ENCODE assay signal across 8 mouse cellular contexts in the genomic region with DNA sequence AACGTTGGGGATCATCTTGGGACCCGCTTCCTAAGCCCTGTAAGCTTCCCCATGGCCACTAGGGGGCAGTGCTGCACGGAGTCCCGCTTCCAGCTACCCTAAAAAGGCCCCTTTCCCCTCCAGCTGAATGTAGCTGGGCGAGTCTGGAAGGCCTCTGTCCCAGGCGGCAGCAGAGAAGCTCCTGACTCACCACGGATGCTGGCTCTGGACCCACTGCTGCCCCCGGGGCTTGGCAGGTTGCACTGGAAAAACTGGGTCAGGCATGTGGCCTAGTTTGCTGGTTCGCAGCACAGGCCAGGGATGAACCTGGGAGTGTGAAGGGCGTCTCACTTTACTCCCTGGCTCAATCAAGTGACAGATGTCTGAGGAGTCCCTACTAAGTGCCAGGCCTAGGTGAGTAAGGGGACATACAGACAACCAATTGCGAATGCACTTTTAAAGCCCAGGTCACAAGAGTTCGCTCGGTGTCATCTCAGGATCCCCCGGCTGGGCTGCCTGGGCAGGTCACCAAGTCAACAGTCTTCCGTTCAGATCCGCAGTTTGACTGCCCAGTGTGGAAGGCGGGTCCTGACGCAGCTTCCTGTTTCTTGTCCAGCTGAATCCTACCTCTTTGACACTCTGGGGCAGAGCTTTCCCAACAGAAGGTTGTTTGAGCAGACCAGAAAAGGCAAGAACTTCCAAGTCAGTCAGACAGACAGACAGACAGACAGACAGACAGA. TPM values are rescaled to one million over a fixed set of nuclear protein-coding genes. Genes with fewer than 3 reads are reported as not detected.
A peak's percentile ranks its signal among the peaks of the same experiment; 100 is the strongest.
DNase-seq lines count a peak whose midpoint lies in the region; ATAC-seq lines count a peak whose summit lies in the region.

No protein-coding gene starts in this region.

- no peaks in the 10 kb centered on the region for H3K27me3 ChIP-seq in heart, embryonic 14.5 days (ENCODE audit: control insufficient read depth, insufficient read depth, low read length)
- H3K27me3 ChIP-seq in liver, embryonic 15.5 days = no peaks in the 10 kb centered on the region
- no peaks in the 10 kb centered on the region for H3K27me3 ChIP-seq in neural tube, embryonic 11.5 days (ENCODE audit: control insufficient read depth, insufficient read depth, low read length)
- H3K27me3 ChIP-seq in stomach, embryonic 16.5 days (ENCODE audit: control insufficient read depth, insufficient read depth, low read length) = no peaks in the 10 kb centered on the region

- peak overlapping the region; percentile 43 for H3K4me3 ChIP-seq in brown adipose tissue, adult 24 weeks (ENCODE audit: insufficient read depth, low read depth, low read length)
- no peak overlapping the region for H3K4me3 ChIP-seq in heart, embryonic 14.5 days (ENCODE audit: control insufficient read depth in 1 of 2, insufficient read depth in 1 of 2, low read depth in 1 of 2, low read length in 2 of 2)
- no peak overlapping the region for H3K4me3 ChIP-seq in liver, embryonic 15.5 days (replicated peaks)
- no peak overlapping the region for H3K4me3 ChIP-seq in neural tube, embryonic 11.5 days (ENCODE audit: low read depth, low read length)
- no peak overlapping the region; the same call in 1 of the 2 replicates for H3K4me3 ChIP-seq in stomach, embryonic 16.5 days (replicated peaks; ENCODE audit: low read length)

- peak overlapping the region; percentile 79 for H3K27ac ChIP-seq in brown adipose tissue, adult 24 weeks (replicated peaks; ENCODE audit: low read depth, low read length)
- H3K27ac ChIP-seq in heart, embryonic 14.5 days (replicated peaks in 1 of 2; ENCODE audit: control insufficient read depth in 1 of 2, insufficient read depth in 1 of 2, low read depth in 2 of 2, low read length in 2 of 2) = peak overlapping the region; percentile 58 to 74
- H3K27ac ChIP-seq in liver, embryonic 15.5 days (replicated peaks) = 0 out of 2 replicates have a peak overlapping the region, but pooled peaks have one; percentile 29
- no peak overlapping the region for H3K27ac ChIP-seq in neural tube, embryonic 11.5 days (ENCODE audit: low read depth, low read length)
- H3K27ac ChIP-seq in stomach, embryonic 16.5 days (ENCODE audit: low read length) = peak overlapping the region; percentile 77

- H3K9me3 ChIP-seq in heart, embryonic 14.5 days (ENCODE audit: control insufficient read depth, low read length) = no peaks in the 10 kb centered on the region
- no peaks in the 10 kb centered on the region for H3K9me3 ChIP-seq in liver, embryonic 15.5 days (replicated peaks)
- no peaks in the 10 kb centered on the region for H3K9me3 ChIP-seq in neural tube, embryonic 11.5 days (ENCODE audit: control insufficient read depth, low read length)
- H3K9me3 ChIP-seq in stomach, embryonic 16.5 days (replicated peaks; ENCODE audit: control insufficient read depth, low read length) = no peaks in the 10 kb centered on the region

- ATAC-seq in CD4-positive, CD25-positive, alpha-beta regulatory T cell, adult 4 months = peak; percentile 56
- peak; percentile 74 for ATAC-seq in heart, embryonic 14.5 days (ENCODE audit: insufficient number of reproducible peaks, insufficient read depth, low FRiP score, low read depth)
- ATAC-seq in liver, embryonic 15.5 days (ENCODE audit: insufficient read depth) = peak; percentile 51; the same call in 1 of the 2 replicates
- no peak for ATAC-seq in neural tube, embryonic 11.5 days (ENCODE audit: insufficient read depth, low FRiP score, low TSS enrichment)
- peak; percentile 89 for ATAC-seq in stomach, embryonic 16.5 days (ENCODE audit: insufficient read depth, low FRiP score)

- H3K4me2 ChIP-seq in heart, embryonic 14.5 days (ENCODE audit: low read length) = 0 out of 2 replicates have a peak overlapping the region, but pooled peaks have one; percentile 27
- H3K4me2 ChIP-seq in liver, embryonic 15.5 days = peak overlapping the region; percentile 54
- H3K4me2 ChIP-seq in neural tube, embryonic 11.5 days (ENCODE audit: low read depth) = no peak overlapping the region
- peak overlapping the region; percentile 40 for H3K4me2 ChIP-seq in stomach, embryonic 16.5 days (ENCODE audit: low read depth, low read length)

- 0 out of 2 replicates have a peak overlapping the region, but pooled peaks have one; percentile 31 for H3K9ac ChIP-seq in heart, embryonic 14.5 days (ENCODE audit: low read length)
- H3K9ac ChIP-seq in liver, embryonic 15.5 days = no peak overlapping the region
- H3K9ac ChIP-seq in neural tube, embryonic 11.5 days (ENCODE audit: low read length) = 0 out of 2 replicates have a peak overlapping the region, but pooled peaks have one; percentile 37
- H3K9ac ChIP-seq in stomach, embryonic 16.5 days (ENCODE audit: low read length) = peak overlapping the region; percentile 51

- H3K36me3 ChIP-seq in heart, embryonic 14.5 days (ENCODE audit: control insufficient read depth, insufficient read depth, low read length) = no peaks in the 10 kb centered on the region
- no peaks in the 10 kb centered on the region for H3K36me3 ChIP-seq in liver, embryonic 15.5 days (replicated peaks)
- no peaks in the 10 kb centered on the region for H3K36me3 ChIP-seq in neural tube, embryonic 11.5 days (ENCODE audit: control insufficient read depth, insufficient read depth, low read length)
- H3K36me3 ChIP-seq in stomach, embryonic 16.5 days (ENCODE audit: control insufficient read depth, insufficient read depth, low read length) = no peaks in the 10 kb centered on the region

- WGBS in heart, embryonic 14.5 days = 31% methylated on average over 18 of the region's 18 CpGs
- 20% methylated on average over 18 of the region's 18 CpGs for WGBS in liver, embryonic 15.5 days (ENCODE audit: insufficient replicate concordance)
- 46% methylated on average over 18 of the region's 18 CpGs for WGBS in neural tube, embryonic 11.5 days
- 26% methylated on average over 18 of the region's 18 CpGs for WGBS in stomach, embryonic 16.5 days

- H3K4me1 ChIP-seq in brown adipose tissue, adult 24 weeks (ENCODE audit: control insufficient read depth, insufficient read depth, insufficient read length, low read length) = no peaks in the 10 kb centered on the region
- peaks cover 9 to 10% of the 10 kb centered on the region in 2 experiments for H3K4me1 ChIP-seq in heart, embryonic 14.5 days (ENCODE audit: control insufficient read depth in 2 of 2, insufficient read depth in 2 of 2, low read length in 2 of 2)
- H3K4me1 ChIP-seq in liver, embryonic 15.5 days (replicated peaks) = peaks cover 16% of the 10 kb centered on the region
- peaks cover 5% of the 10 kb centered on the region for H3K4me1 ChIP-seq in neural tube, embryonic 11.5 days (ENCODE audit: control insufficient read depth, insufficient read depth, low read length)
- H3K4me1 ChIP-seq in stomach, embryonic 16.5 days (ENCODE audit: control insufficient read depth, insufficient read depth, low read length) = peaks cover 13% of the 10 kb centered on the region

- peak; percentile 76 for DNase-seq in fat pad, adult 2 months (ENCODE audit: extremely low read depth, low read depth, low spot score)
- peak; percentile 94 to 96 for DNase-seq in kidney, postnatal 36 days
- DNase-seq in neural tube, embryonic 11.5 days (ENCODE audit: low spot score) = peak; percentile 88

RNA-seq across cellular contexts. Expression of a gene that starts 29.8 kb away (rescaled TPM):
- 10 to 100 TPM; 79.7 to 89.4 TPM for polyA plus RNA-seq in CD4-positive, CD25-positive, alpha-beta regulatory T cell, adult 4 months (2017; shearing (Covaris generic))
- polyA plus RNA-seq in brown adipose tissue, adult 24 weeks (2012; ENCODE audit: insufficient read depth, insufficient read length, missing spikeins) = 8.8 TPM in 2 replicates
- polyA plus RNA-seq in heart, embryonic 14.5 days (2014; fragmentation: Nextera tagmentation; extraction: Ambion mirVana) = 168 and 169 TPM in 2 replicates
- 32.2 and 33.6 TPM in 2 replicates for polyA plus RNA-seq in liver, embryonic 15.5 days (2015; fragmentation: Nextera tagmentation; extraction: Ambion mirVana)
- polyA plus RNA-seq in neural tube, embryonic 11.5 days (2014; fragmentation: Nextera tagmentation; extraction: Ambion mirVana) = 448 and 486 TPM in 2 replicates
- 188 and 192 TPM in 2 replicates for polyA plus RNA-seq in stomach, embryonic 16.5 days (2015; fragmentation: Nextera tagmentation; extraction: Ambion mirVana)
